Mouse (Mus musculus) neural tube, embryonic 10.5 days (tissue): ENCODE results near the gene Adprhl1.

Experiments used
- DNase-seq: peaks from one replicate; pipeline ENCODE4 v3.0.0-alpha.2; 2017; ENCODE audit warnings: low spot score; ENCODE audit errors: extremely low spot score

Adprhl1 gene

GRCm38 (mm10) chr8:13229802-13230201 lies 24.2 kb downstream of the Adprhl1 start:
- DNase-seq = no peak

GRCm38 (mm10) chr8:13228923-13229610 lies 24.9 kb downstream of the Adprhl1 start:
- DNase-seq = no peak

DNA sequence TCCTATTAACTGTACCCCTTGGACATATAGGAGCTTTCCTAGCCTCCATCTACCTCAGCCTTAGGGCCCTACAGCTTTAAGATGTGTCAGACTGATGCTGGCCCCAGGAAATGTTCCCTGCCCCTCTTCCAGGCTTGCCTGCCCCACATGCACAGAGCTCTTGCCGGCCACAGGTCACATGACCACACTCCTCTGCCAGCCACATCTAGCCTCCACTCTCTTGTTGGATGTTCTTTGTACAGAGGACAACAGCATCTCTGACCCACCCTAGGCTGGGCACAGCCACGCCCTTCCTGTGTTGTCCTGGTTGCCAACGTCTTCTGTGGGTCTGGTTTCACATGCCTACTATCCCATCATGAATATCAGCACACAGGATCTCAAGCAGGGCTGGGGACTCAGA lies 26.8 kb downstream of the Adprhl1 start:
- no peak for DNase-seq

- no peak for DNase-seq
Observed at GRCm38 (mm10) chr8:13226288-13226687, 27.7 kb downstream of the Adprhl1 start.

DNA sequence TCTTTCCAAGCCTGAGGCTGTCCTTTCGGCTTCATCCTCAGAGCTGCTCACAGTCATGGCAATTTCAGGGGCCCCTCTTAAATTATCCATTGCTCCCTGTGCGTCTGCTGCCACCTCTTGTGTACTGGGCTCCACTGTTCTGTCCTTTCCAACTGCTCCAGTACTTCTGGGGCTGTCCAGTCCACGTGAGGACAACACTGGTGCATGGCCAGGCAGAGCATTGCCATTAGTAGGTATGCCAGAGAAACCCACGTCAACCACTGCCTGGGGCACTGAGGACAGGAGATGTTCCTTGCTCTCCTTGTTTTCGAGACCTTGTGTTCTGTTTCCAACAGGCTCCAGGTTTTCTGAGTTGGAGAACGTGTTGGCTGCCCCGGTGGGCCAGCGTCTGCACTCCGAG lies 29.5 kb downstream of the Adprhl1 start:
- DNase-seq = no peak

DNA sequence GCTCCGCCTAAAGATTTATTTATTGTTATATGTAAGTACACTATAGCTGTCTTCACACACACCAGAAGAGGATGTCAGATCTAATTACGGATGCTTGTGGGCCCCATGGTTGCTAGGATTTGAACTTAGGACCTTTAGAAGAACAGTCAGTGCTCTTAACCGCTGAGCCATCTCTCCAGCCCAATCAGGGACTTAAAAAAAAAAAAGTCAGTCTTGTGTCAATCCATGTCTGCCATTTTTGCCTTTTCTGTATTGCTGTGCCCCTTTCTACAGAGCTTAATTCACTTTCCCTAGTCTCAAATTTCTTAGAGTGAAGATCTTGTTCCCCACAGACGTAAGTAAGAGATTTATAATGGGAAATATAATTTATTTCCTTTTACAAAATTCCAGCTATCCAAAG lies 35.5 kb downstream of the Adprhl1 start:
- DNase-seq = no peak

GRCm38 (mm10) chr8:13217986-13218385 lies 36.0 kb downstream of the Adprhl1 start:
- DNase-seq = no peak

DNA sequence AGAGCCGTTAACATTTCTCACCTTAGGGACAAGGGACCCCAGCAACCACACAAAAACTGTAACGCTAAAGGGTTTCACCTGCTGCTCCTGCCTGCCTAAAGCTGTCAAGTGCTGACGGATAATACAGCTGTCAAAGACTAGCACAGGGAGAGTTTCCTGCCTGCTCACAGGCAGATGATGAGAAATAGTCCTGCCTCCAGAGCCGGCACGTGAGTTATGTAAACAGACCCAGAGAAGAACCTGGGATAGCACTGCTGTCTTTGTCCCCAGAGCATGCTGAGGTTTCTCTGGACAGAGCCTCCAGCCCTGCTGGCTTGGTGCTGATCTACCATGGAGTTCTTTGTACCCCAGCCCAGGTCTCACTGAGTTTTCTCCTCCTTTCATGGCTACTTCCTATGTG lies 36.9 kb downstream of the Adprhl1 start:
- DNase-seq = no peak

DNA sequence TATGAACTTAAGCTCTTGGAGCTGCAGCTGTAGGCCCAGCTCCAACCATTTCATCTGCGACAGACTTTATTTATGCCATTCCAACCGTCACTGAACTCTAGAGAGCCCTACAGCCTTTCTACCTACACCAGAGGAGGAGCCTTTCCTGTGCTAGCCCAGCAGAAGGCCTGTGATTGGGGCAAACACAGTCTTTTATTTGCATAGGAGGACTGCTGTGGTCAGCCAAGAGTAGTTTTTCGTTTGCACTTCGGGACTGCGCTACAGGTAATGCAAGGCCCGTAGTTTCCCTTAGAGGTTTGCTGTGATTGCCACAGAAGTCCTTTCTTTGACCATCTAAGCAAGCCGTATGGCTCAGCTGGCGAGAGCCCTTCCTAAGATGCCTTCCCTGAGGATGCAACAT lies 37.6 kb downstream of the Adprhl1 start:
- no peak for DNase-seq

GRCm38 (mm10) chr8:13213479-13214268 lies 40.3 kb downstream of the Adprhl1 start:
- DNase-seq = peak; percentile 86

GRCm38 (mm10) chr8:13209770-13210169 lies 44.2 kb downstream of the Adprhl1 start:
- no peak for DNase-seq

DNA sequence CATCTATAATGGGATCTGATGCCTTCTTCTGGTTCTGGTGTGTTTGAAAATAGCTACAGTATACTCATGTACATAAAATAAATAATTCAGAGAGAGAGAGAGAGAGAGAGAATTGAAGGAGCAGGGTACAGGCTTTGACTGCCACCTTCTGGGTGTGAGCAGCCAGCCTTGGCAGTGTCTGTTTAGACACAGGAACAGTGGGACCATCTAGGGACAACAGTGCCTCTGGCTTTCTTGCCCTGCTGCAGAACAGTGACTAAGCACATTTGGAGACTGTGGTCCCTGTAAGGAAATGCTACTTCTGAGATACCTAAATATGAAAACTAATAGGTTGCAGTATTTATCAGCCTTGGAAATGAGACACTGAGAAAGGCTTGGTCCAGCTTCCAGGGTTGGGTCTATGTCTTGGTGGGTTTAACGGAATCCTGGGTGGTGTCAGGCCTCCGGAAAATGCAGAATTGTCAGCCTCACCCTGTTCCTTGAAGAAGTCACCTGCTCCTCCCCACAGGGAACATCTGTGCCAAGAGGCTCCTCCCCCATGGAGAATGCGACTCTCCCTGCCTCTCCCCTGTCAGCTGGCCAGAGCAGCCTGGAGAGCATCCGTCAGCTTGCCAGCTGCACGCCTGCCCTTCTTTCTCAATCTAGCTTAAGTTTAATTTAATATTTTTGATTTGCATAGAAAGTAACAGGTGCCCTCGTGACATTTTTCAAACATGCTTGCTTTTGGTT lies 45.2 kb downstream of the Adprhl1 start:
- no peak for DNase-seq

GRCm38 (mm10) chr8:13206290-13206689 lies 47.7 kb downstream of the Adprhl1 start:
- no peak for DNase-seq

DNA sequence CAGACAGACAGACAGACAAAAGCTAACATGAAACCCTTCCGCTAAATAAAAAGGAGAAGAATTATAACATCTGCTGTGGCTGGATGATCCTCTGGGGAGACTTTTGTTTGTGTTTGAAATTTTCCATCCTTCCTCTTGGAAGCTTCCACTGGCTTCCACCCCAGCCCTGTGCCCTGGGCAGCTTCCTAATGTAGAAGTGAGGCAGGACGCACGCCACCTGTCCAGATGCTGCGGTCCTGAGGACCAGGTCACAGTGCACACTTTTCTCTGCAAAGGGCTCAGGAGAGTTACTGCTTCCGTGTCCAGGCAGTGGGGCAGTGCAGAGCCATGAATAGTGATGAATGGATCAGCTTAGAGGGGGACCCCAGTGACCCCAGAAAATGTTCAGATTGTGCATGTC lies 48.7 kb downstream of the Adprhl1 start:
- no peak for DNase-seq

- no peak for DNase-seq
Observed at GRCm38 (mm10) chr8:13204371-13205140, 49.4 kb downstream of the Adprhl1 start.

DNA sequence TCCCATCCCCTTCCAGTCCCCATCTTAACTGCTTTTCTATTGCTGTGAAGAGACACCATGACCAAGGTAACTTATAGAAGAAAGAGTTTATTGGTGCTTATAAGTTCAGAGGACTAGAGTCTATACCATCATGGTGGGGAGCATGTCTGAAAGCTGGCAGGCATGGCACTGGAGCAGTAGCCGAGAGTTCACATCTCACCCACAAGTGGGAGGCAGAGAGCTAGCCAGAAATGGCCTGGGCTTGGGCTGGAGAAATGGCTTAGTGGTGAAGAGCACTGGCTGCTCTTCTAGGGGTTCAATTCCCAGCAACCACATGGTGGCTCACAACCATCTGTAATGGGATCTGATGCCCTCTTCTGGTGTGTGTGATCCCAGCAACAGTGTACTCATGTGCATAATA lies 50.5 kb downstream of the Adprhl1 start:
- DNase-seq = no peak

DNA sequence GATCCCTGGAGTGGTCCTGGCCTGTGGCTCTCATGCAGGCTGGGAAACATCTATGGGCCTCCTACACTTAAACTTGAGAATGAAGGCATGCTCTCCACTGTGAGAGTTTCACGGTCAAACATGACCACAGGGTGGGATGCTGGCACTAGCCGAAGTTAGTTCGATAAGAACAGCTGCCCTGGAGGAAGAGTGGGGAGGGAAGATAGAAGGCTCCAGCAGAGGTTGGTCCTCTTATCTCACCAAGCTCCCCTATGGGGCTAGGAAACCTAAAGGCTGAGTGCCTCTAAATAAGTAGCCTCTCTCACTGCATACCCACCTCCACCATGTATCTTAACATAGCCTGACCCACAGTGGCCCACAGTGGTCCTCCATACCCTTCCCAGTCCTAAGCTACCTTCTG lies 51.2 kb downstream of the Adprhl1 start:
- no peak for DNase-seq

- DNase-seq = no peak
Observed at GRCm38 (mm10) chr8:13202041-13202440, 51.9 kb downstream of the Adprhl1 start.

- DNase-seq = no peak
Observed at GRCm38 (mm10) chr8:13201013-13201334, 53.0 kb downstream of the Adprhl1 start.

- peak; percentile 78 for DNase-seq
Observed at GRCm38 (mm10) chr8:13200301-13201012, 53.5 kb downstream of the Adprhl1 start, which contains the start of gene Grtp1. Gene Grtp1, minus strand, starts transcription at chr8:13200620.
